Mouse (Mus musculus) testis, adult 2 months (tissue): ENCODE measurements at regions not wholly inside any gene's neighbourhood (a gene's known extent, or its start where the extent isn't known, plus 50 kb on each side); places are given as distances from the start of the nearest gene placed in this dataset.

Experiments used
- CTCF ChIP-seq: fragments of 200-500 bp; IDR thresholded peaks from 2 replicates; pipeline ENCODE4 v1.5.1; 2012; ENCODE audit warnings: low read depth, mild to moderate bottlenecking, inconsistent platforms, low read length, moderate library complexity; ENCODE audit not compliant: control insufficient read depth, insufficient read depth, insufficient replicate concordance
- POLR2A ChIP-seq: fragments of 200-500 bp; IDR thresholded peaks from 2 replicates; pipeline ENCODE4 v1.6.1; 2012; ENCODE audit warnings: low read depth, mild to moderate bottlenecking, inconsistent platforms, low read length, moderate library complexity; ENCODE audit not compliant: control insufficient read depth

DNA sequence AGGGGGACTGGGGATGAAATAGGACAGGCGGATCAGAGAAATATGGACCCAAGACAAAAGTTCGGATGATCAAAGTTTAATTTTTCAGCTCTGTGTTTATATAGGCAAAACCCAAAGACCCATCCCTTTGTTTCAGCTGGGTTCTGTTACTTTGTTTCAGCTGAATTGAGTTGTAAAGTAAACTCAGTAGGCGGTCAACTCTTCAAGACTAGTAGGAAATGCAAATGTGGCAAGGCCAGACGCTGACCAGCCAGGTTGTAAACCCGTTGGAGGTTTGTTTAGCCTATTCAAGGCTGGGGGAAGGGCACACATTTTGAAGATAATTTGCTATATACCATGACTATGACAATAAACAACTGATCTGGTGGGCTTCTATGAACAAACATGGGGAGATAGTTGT is 294.7 kb downstream of the Foxo1 start:
- no peak for TF ChIP-seq CTCF
- TF ChIP-seq POLR2A, result no peak
